Mouse (Mus musculus): ENCODE results near the gene Gm27021.

DNA sequence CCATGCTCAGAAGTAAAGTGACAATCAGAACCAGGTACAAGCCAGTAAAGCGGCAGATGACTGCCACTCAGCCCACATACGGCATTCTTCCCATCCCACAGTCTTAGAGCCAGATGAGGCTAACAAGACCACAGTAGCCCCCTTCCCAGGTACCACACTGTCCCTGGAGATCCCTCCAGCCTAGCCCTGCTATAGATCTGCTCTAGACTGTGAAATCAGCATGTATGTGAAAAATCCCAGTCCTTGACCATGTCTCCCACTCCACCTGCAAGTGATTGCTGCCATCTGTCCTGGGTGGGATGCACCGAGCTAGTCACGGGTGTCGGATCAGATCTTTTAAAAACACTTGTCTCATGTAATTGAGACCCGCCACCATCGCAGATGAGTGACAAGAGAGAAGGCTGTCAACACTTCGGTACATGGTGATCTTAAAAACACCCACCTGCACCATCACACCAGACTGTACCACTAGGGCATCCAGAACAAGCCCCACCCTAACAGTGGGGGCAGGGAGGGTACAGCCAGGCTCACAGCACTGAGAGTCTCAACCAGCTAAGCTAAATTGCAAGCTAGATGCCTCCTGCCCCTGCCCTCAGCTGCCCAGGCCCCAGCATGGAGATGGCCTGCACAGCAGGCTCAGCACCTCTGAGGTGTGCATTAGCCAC lies 87.4 kb downstream of the Gm27021 start:
- TF ChIP-seq POLR2A (IDR thresholded peaks at IDR 0.05; ENCODE audit: low read depth, low read length) (no peak), CTCF (IDR thresholded peaks at IDR 0.05; ENCODE audit: borderline replicate concordance, insufficient read depth, low read length) (no peak)
